Mouse (Mus musculus): ENCODE results near the gene Zbtb1. TPM values are rescaled to one million over a fixed set of nuclear protein-coding genes. Genes with fewer than 3 reads are reported as not detected.
A peak's percentile ranks its signal among the peaks of the same experiment; 100 is the strongest.

Gene Zbtb1
- polyA plus RNA-seq, 1 experiment from 2014 or later: 8.2 TPM

- peak overlapping the region; percentile 78 for H3K4me3 ChIP-seq (replicated peaks; ENCODE audit: low read depth, low read length)
- H3K27me3 ChIP-seq (ENCODE audit: insufficient read depth, low read length): 0 out of 2 replicates have a peak, but pooled peaks cover 5% of the 10 kb centered on the region
- H3K4me1 ChIP-seq (replicated peaks; ENCODE audit: insufficient read depth, low read length): peaks cover 14% of the 10 kb centered on the region
- H3K27ac ChIP-seq: peak overlapping the region; percentile 94
- no peaks in the 10 kb centered on the region for H3K9me3 ChIP-seq (replicated peaks; ENCODE audit: low read length)
- ATAC-seq (replicated peaks; ENCODE audit: low FRiP score, low read depth): peak; percentile 85
- peak overlapping the region; percentile 77 for H3K9ac ChIP-seq (ENCODE audit: low read depth, low read length)
- peak; percentile 93 for DNase-seq (ENCODE audit: low spot score)
- peak overlapping the region; percentile 90 for H3K4me2 ChIP-seq (ENCODE audit: low read length)
- TF ChIP-seq CTCF (IDR thresholded peaks at IDR 0.05; ENCODE audit: low read depth): 0 out of 2 replicates have a peak, but pooled peaks have one; percentile 1
- no peaks in the 10 kb centered on the region for H3K36me3 ChIP-seq (ENCODE audit: insufficient read depth, low read length)
- 3% methylated on average over 53 of the region's 54 CpGs for WGBS
Measured at GRCm38 (mm10) chr12:76402991-76403885, 33.2 kb downstream of the Zbtb1 start.

GRCm38 (mm10) chr12:76403886-76404537 lies 33.9 kb downstream of the Zbtb1 start, which contains the start of gene Hspa2:
Gene Hspa2, plus strand, starts transcription at chr12:76404176.
- Histone ChIP-seq H3K4me1 (replicated peaks; ENCODE audit: insufficient read depth, low read length) (peaks cover 14% of the 10 kb centered on the region), H3K9ac (ENCODE audit: low read depth, low read length) (peak within 1 kb of the TSS; percentile 77), H3K9me3 (replicated peaks; ENCODE audit: low read length) (no peaks in the 10 kb centered on the region), H3K27me3 (ENCODE audit: insufficient read depth, low read length) (0 out of 2 replicates have a peak, but pooled peaks cover 5% of the 10 kb centered on the region), H3K36me3 (ENCODE audit: insufficient read depth, low read length) (no peaks in the 10 kb centered on the region), H3K27ac (peak within 1 kb of the TSS; percentile 94), H3K4me3 (replicated peaks; ENCODE audit: low read depth, low read length) (peak within 1 kb of the TSS; percentile 78), H3K4me2 (ENCODE audit: low read length) (peak within 1 kb of the TSS; percentile 90)
- peak; percentile 99 for ATAC-seq (replicated peaks; ENCODE audit: low FRiP score, low read depth)
- TF ChIP-seq CTCF (IDR thresholded peaks at IDR 0.05; ENCODE audit: low read depth): 0 out of 2 replicates have a peak, but pooled peaks have one; percentile 2
- peak; percentile 99 for DNase-seq (ENCODE audit: low spot score)
- under 1% methylated on average over 54 of the region's 54 CpGs for WGBS

GRCm38 (mm10) chr12:76404836-76405182 lies 34.7 kb downstream of the Zbtb1 start:
- Histone ChIP-seq H3K27me3 (ENCODE audit: insufficient read depth, low read length) (0 out of 2 replicates have a peak, but pooled peaks cover 5% of the 10 kb centered on the region), H3K9ac (ENCODE audit: low read depth, low read length) (no peak overlapping the region), H3K27ac (no peak overlapping the region), H3K4me3 (replicated peaks; ENCODE audit: low read depth, low read length) (peak overlapping the region; percentile 78), H3K4me2 (ENCODE audit: low read length) (peak overlapping the region; percentile 90), H3K36me3 (ENCODE audit: insufficient read depth, low read length) (no peaks in the 10 kb centered on the region), H3K4me1 (replicated peaks; ENCODE audit: insufficient read depth, low read length) (peaks cover 14% of the 10 kb centered on the region), H3K9me3 (replicated peaks; ENCODE audit: low read length) (no peaks in the 10 kb centered on the region)
- ATAC-seq (replicated peaks; ENCODE audit: low FRiP score, low read depth) (no peak), DNase-seq (ENCODE audit: low spot score) (no peak)
- TF ChIP-seq CTCF (IDR thresholded peaks at IDR 0.05; ENCODE audit: low read depth): no peak
- WGBS: 7% methylated on average over 20 of the region's 20 CpGs

- H3K27ac ChIP-seq: no peak overlapping the region
- TF ChIP-seq CTCF (IDR thresholded peaks at IDR 0.05; ENCODE audit: low read depth): no peak
- DNase-seq (ENCODE audit: low spot score) (peak; percentile 17), ATAC-seq (replicated peaks; ENCODE audit: low FRiP score, low read depth) (no peak)
- H3K4me2 ChIP-seq (ENCODE audit: low read length): peak overlapping the region; percentile 90
- no peak overlapping the region for H3K9ac ChIP-seq (ENCODE audit: low read depth, low read length)
- H3K9me3 ChIP-seq (replicated peaks; ENCODE audit: low read length): no peaks in the 10 kb centered on the region
- H3K4me3 ChIP-seq (replicated peaks; ENCODE audit: low read depth, low read length): peak overlapping the region; percentile 78
- 3% methylated on average over 64 of the region's 64 CpGs for WGBS
- H3K4me1 ChIP-seq (replicated peaks; ENCODE audit: insufficient read depth, low read length): peaks cover 14% of the 10 kb centered on the region
- H3K36me3 ChIP-seq (ENCODE audit: insufficient read depth, low read length): no peaks in the 10 kb centered on the region
- 0 out of 2 replicates have a peak, but pooled peaks cover 5% of the 10 kb centered on the region for H3K27me3 ChIP-seq (ENCODE audit: insufficient read depth, low read length)
Measured at GRCm38 (mm10) chr12:76405183-76405970, 35.3 kb downstream of the Zbtb1 start.

- no peaks in the 10 kb centered on the region for H3K36me3 ChIP-seq (ENCODE audit: insufficient read depth, low read length)
- no peak for TF ChIP-seq CTCF (IDR thresholded peaks at IDR 0.05; ENCODE audit: low read depth)
- no peaks in the 10 kb centered on the region for H3K9me3 ChIP-seq (replicated peaks; ENCODE audit: low read length)
- no peak overlapping the region for H3K9ac ChIP-seq (ENCODE audit: low read depth, low read length)
- H3K4me2 ChIP-seq (ENCODE audit: low read length): peak overlapping the region; percentile 90
- 3% methylated on average over 23 of the region's 23 CpGs for WGBS
- H3K27ac ChIP-seq: no peak overlapping the region
- H3K4me3 ChIP-seq (replicated peaks; ENCODE audit: low read depth, low read length): peak overlapping the region; percentile 78
- ATAC-seq (replicated peaks; ENCODE audit: low FRiP score, low read depth) (no peak), DNase-seq (ENCODE audit: low spot score) (peak; percentile 39)
- H3K27me3 ChIP-seq (ENCODE audit: insufficient read depth, low read length): 0 out of 2 replicates have a peak, but pooled peaks cover 5% of the 10 kb centered on the region
- peaks cover 14% of the 10 kb centered on the region for H3K4me1 ChIP-seq (replicated peaks; ENCODE audit: insufficient read depth, low read length)
Measured at GRCm38 (mm10) chr12:76405971-76406370, 35.9 kb downstream of the Zbtb1 start.
